Mouse (Mus musculus) heart, embryonic 12.5 days (tissue): Measurements from ENCODE around the gene Frmd6. TPM values are rescaled to one million over a fixed set of nuclear protein-coding genes. Genes with fewer than 3 reads are reported as not detected.

Experiments used
- ATAC-seq: fragments of 200-750 bp; cut with Nextera tagmentation; 2 replicates; pipeline ENCODE4 v1.8.0; 2017; ENCODE audit warnings: moderate TSS enrichment, moderate library complexity; ENCODE audit not compliant: insufficient number of reproducible peaks, low FRiP score
- H3K27ac ChIP-seq: fragments of 300-500 bp; sonication (generic); 2 replicates; pipeline ENCODE4 v1.5.1; 2016; ENCODE audit warnings: mild to moderate bottlenecking, moderate library complexity; ENCODE audit not compliant: poor library complexity, severe bottlenecking
- H3K27me3 ChIP-seq: fragments of 300-500 bp; sonication (generic); replicated peaks from 2 replicates; pipeline ENCODE4 v1.6.1; 2016; ENCODE audit warnings: mild to moderate bottlenecking, moderate library complexity
- H3K36me3 ChIP-seq: fragments of 300-500 bp; sonication (generic); 2 replicates; pipeline ENCODE4 v1.6.1; 2016; ENCODE audit warnings: mild to moderate bottlenecking, moderate library complexity
- H3K4me1 ChIP-seq: fragments of 300-500 bp; sonication (generic); replicated peaks from 2 replicates; pipeline ENCODE4 v1.6.1; 2016; ENCODE audit warnings: mild to moderate bottlenecking
- H3K4me2 ChIP-seq: fragments of 300-500 bp; sonication (generic); 2 replicates; pipeline ENCODE4 v1.6.1; 2016; ENCODE audit warnings: mild to moderate bottlenecking, moderate library complexity
- H3K4me3 ChIP-seq: fragments of 300-500 bp; sonication (generic); 2 replicates; pipeline ENCODE4 v1.5.1; 2016; ENCODE audit warnings: mild to moderate bottlenecking
- H3K9ac ChIP-seq: fragments of 300-500 bp; sonication (generic); 2 replicates; pipeline ENCODE4 v1.6.1; 2016; ENCODE audit warnings: mild to moderate bottlenecking, moderate library complexity
- H3K9me3 ChIP-seq: fragments of 300-500 bp; sonication (generic); replicated peaks from 2 replicates; pipeline ENCODE4 v1.6.1; 2016; ENCODE audit warnings: mild to moderate bottlenecking, moderate library complexity
- WGBS: fragments of 180-500 bp; shearing (Covaris S2); methylation state at CpG from one replicate; pipeline ENCODE4 v1.1.7; 2016; 5-methylcytosine and 5-hydroxymethylcytosine counted together
- polyA plus RNA-seq: library from polyadenylated mRNA; unstranded; fragments of >200 nt; fragmentation: Nextera tagmentation; extraction: Ambion mirVana; gene quantifications from 2 replicates; pipeline ENCODE4 v1.2.1, GENCODE M21; 2016

Frmd6 gene
- polyA plus RNA-seq, 1 experiment from 2014 or later, result 29.6 TPM

DNA sequence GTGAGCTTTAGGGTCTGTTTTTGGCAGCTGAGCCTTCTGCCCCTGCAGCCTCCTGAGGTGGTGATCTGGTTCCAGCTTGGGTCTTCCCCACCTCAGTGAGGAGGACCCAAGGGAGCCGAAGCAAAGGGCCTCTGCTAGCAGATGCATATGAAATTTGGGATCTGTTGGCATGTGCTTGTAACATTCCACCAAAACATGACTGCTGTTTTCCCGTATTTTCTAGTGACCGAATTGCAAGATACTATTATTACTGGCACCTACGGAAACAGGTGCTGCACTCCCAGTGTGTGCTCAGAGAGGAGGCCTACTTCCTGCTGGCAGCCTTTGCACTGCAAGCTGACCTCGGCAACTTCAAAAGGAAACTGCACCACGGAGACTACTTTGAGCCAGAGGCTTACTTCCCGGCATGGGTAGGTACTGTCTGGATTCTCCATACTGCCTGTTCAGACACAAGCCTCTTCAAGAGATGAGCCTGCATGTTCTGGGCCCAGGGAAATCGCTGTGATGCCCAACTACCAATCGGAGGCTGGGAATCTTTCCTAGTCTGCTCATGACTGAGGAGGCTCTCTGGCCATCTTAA is 55.2 kb downstream of the Frmd6 start:
- H3K4me3 ChIP-seq, result no peak overlapping the region
- peaks cover 23% of the 10 kb centered on the region for H3K4me1 ChIP-seq
- no peak overlapping the region for H3K9ac ChIP-seq
- H3K27me3 ChIP-seq, result no peaks in the 10 kb centered on the region
- no peak overlapping the region for H3K27ac ChIP-seq
- 67% methylated on average over 9 of the region's 9 CpGs for WGBS
- H3K9me3 ChIP-seq, result no peaks in the 10 kb centered on the region
- H3K36me3 ChIP-seq, result peaks cover 69% of the 10 kb centered on the region
- no peak for ATAC-seq
- H3K4me2 ChIP-seq, result no peak overlapping the region

DNA sequence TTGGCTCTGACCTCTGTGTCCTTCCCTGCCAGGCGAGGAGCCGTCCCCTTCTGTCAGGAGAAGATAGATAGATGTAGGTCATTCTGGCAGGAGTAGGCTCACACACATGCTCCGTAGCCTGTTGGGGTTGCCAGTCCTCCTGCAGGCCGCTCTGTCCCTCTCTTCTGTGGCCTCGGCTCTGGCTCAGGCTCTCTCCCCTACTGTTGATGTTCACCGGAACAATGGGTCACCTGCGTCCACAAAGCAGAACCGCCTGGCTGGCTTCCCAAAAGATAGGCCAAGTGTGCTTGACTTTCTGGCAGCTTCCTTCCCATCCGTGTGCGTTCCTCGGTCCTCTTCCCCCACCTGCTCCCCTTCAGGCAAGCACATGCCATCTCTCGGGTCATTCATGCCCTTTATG is 56.0 kb downstream of the Frmd6 start:
- Histone ChIP-seq H3K27me3 (no peaks in the 10 kb centered on the region), H3K36me3 (peaks cover 74% of the 10 kb centered on the region), H3K27ac (no peak overlapping the region), H3K4me1 (peaks cover 19% of the 10 kb centered on the region), H3K4me2 (no peak overlapping the region), H3K9ac (no peak overlapping the region), H3K9me3 (no peaks in the 10 kb centered on the region), H3K4me3 (no peak overlapping the region)
- 57% methylated on average over 12 of the region's 12 CpGs for WGBS
- 0 out of 2 replicates have a peak, but pooled peaks have one; percentile 39 for ATAC-seq

DNA sequence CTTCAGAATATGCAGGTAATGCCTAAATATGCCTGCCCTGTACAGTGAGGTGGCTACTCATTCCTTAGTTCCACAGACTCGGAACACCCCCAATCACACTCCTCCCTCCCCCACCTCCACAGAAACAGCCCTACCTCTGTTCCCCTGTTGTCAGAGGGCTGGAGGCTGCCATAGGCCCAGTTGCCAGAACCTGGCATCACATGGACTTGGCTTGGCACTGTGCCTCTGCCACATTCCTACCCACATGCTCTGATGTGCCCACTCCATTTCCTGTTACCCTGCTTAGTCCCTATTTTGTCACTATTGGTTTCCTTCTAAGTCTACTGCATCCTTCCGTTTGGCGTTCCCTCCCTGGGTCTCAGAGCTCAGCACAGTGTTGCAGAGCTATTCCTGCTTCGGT is 56.5 kb downstream of the Frmd6 start:
- Histone ChIP-seq H3K9ac (no peak overlapping the region), H3K27ac (no peak overlapping the region), H3K4me1 (peaks cover 19% of the 10 kb centered on the region), H3K36me3 (peaks cover 74% of the 10 kb centered on the region), H3K4me3 (no peak overlapping the region), H3K4me2 (no peak overlapping the region), H3K9me3 (no peaks in the 10 kb centered on the region), H3K27me3 (no peaks in the 10 kb centered on the region)
- 91% methylated on average over 4 of the region's 4 CpGs for WGBS
- ATAC-seq, result no peak

DNA sequence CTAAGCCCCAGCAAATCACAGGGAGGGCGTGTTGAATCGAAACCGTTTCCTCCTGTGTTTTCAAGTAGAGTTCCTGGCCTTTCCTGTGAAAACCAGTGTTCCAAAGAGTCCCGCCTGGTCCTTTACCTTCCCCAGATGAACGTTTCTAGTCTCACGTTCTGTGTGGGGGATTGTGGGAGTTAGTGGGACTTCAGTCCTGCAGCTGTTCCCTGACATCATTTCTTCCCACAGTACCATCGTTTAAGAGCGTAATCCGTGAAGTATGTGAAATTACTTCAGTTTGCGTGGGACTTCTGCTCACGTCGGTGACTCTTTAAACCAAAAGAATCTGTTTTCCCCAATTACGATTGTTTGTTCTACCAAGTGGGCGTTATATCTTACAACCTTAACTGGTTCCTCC is 57.8 kb downstream of the Frmd6 start:
- no peak overlapping the region for H3K4me2 ChIP-seq
- no peak overlapping the region for H3K9ac ChIP-seq
- H3K4me3 ChIP-seq, result no peak overlapping the region
- peaks cover 18% of the 10 kb centered on the region for H3K4me1 ChIP-seq
- H3K27me3 ChIP-seq, result no peaks in the 10 kb centered on the region
- no peaks in the 10 kb centered on the region for H3K9me3 ChIP-seq
- no peak for ATAC-seq
- peaks cover 71% of the 10 kb centered on the region for H3K36me3 ChIP-seq
- 91% methylated on average over 14 of the region's 14 CpGs for WGBS
- H3K27ac ChIP-seq, result no peak overlapping the region

DNA sequence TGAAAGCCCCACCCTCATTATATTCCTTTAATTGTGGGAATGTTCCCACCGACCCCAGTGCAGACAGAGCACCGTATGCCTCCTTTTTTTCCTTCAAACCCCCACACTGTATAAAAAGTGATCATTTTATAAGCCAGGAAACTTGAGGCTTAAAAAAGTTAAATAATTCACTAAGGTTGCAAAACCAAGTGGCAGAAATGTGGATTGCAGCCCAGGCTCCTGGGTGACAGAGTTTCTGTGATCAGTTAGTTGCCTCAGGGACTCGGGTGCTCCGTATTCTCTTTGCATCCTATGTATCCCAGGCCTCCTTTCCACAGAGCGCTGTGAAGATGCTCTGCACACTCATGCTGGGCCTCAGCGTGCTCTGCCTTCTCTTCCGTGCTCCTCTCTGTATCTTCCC is 58.8 kb downstream of the Frmd6 start:
- no peak overlapping the region for H3K4me2 ChIP-seq
- H3K27ac ChIP-seq, result no peak overlapping the region
- H3K9me3 ChIP-seq, result no peaks in the 10 kb centered on the region
- peaks cover 71% of the 10 kb centered on the region for H3K36me3 ChIP-seq
- H3K4me1 ChIP-seq, result peaks cover 16% of the 10 kb centered on the region
- no peak for ATAC-seq
- H3K27me3 ChIP-seq, result no peaks in the 10 kb centered on the region
- H3K9ac ChIP-seq, result no peak overlapping the region
- WGBS, result 88% methylated on average over 7 of the region's 7 CpGs
- H3K4me3 ChIP-seq, result no peak overlapping the region

DNA sequence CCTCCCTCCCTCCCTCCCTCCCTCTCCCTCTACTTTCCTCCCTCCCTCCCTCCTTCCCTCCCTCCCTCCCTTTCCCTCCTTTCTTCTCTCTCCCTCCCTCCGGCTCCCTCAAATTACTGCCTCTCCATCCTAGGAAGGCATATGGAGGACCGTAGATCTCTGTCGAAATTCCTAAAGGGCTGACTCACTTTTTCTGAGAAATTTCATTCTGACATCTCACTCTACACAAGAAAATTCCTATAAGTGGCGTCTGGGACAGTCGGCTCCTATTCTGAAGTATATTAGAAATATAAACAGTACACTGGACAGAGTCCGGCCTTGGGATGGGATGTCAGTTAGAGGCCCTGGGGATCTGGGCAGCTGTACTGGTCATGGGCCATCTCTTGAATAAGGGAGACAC is 59.7 kb downstream of the Frmd6 start:
- Histone ChIP-seq H3K36me3 (peaks cover 70% of the 10 kb centered on the region), H3K27ac (no peak overlapping the region), H3K9ac (no peak overlapping the region), H3K4me3 (no peak overlapping the region), H3K27me3 (no peaks in the 10 kb centered on the region), H3K4me1 (peaks cover 16% of the 10 kb centered on the region), H3K4me2 (no peak overlapping the region), H3K9me3 (no peaks in the 10 kb centered on the region)
- 63% methylated on average over 5 of the region's 6 CpGs for WGBS
- ATAC-seq, result no peak

DNA sequence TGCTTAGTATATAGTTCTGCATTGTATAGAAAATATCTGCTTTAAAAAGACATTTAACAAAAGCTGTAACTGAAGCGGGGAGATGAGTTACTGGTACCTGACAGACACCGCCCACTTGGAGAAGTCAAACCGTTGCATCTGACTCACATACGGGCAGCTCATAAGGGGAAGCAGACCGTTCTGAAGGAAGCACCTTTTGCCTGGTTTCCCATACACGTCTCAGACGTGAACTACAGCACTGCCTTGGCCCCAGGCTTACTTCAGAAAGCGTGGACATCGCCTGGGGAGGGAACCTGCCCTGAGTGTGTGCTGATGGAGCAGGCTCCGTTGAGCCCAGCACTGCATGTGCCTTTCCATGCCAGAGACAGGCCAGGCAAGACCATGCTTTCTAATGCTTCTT is 60.3 kb downstream of the Frmd6 start:
- no peak overlapping the region for H3K27ac ChIP-seq
- no peak overlapping the region for H3K9ac ChIP-seq
- no peaks in the 10 kb centered on the region for H3K9me3 ChIP-seq
- peaks cover 16% of the 10 kb centered on the region for H3K4me1 ChIP-seq
- H3K36me3 ChIP-seq, result peaks cover 70% of the 10 kb centered on the region
- no peak for ATAC-seq
- no peak overlapping the region for H3K4me3 ChIP-seq
- H3K27me3 ChIP-seq, result no peaks in the 10 kb centered on the region
- 84% methylated on average over 10 of the region's 10 CpGs for WGBS
- H3K4me2 ChIP-seq, result no peak overlapping the region

DNA sequence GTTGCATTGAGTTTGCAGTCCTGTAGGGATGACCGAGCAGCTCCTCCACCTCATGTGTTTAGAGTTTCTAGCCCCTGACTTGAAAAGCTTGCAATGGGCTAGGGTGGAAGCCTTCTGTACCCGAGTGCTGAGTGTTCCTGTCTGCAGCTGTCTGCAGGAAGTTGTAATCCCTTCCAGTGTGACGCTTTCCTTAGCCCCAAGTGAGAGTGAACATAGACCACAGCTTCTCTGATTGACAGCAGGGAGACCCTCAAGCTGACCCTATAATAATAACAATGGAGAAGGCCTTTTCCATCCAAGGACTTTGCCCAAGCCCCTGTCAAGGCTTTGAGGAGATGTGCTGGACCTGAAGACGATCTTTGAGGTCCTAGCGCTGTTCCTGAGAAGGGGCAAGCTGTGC is 65.1 kb downstream of the Frmd6 start:
- H3K27me3 ChIP-seq, result no peaks in the 10 kb centered on the region
- no peak overlapping the region for H3K4me2 ChIP-seq
- H3K27ac ChIP-seq, result no peak overlapping the region
- peaks cover 77% of the 10 kb centered on the region for H3K36me3 ChIP-seq
- no peaks in the 10 kb centered on the region for H3K9me3 ChIP-seq
- ATAC-seq, result no peak
- 72% methylated on average over 5 of the region's 5 CpGs for WGBS
- 0 out of 2 replicates have a peak, but pooled peaks cover 5% of the 10 kb centered on the region for H3K4me1 ChIP-seq
- H3K9ac ChIP-seq, result no peak overlapping the region
- no peak overlapping the region for H3K4me3 ChIP-seq

DNA sequence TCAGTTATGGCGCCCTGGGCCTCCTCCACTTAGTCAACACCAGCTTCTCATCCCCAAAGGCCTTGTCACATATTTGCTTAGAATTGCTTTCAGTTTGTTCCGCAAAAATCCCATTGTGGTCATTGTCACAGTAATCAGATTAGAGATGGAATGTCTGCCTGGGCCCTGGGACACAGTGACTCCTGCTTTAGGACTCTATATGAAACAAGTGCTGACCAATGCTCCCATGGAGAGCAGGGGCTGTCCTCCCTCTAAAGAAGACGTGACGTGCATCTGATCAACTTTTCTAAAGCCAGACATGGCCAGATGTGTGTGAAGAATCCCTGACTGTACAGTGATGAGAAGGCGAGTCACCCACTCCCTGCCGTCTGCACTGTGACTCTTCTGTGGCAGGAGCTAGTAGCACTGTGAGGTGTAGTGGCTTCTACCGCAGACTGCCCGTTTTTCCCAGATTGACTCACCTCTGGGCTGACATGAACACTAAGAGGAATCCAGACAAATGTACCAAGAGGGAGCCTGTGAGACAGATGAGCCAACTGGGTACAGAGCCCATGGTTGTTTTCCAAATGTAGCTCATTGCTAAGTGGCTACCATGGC is 65.7 kb downstream of the Frmd6 start:
- H3K4me3 ChIP-seq, result no peak overlapping the region
- no peak overlapping the region for H3K9ac ChIP-seq
- no peaks in the 10 kb centered on the region for H3K9me3 ChIP-seq
- no peak for ATAC-seq
- H3K36me3 ChIP-seq, result peaks cover 75% of the 10 kb centered on the region
- 83% methylated on average over 8 of the region's 8 CpGs for WGBS
- H3K4me2 ChIP-seq, result no peak overlapping the region
- no peak overlapping the region for H3K27ac ChIP-seq
- no peaks in the 10 kb centered on the region for H3K27me3 ChIP-seq
- H3K4me1 ChIP-seq, result 0 out of 2 replicates have a peak, but pooled peaks cover 5% of the 10 kb centered on the region

DNA sequence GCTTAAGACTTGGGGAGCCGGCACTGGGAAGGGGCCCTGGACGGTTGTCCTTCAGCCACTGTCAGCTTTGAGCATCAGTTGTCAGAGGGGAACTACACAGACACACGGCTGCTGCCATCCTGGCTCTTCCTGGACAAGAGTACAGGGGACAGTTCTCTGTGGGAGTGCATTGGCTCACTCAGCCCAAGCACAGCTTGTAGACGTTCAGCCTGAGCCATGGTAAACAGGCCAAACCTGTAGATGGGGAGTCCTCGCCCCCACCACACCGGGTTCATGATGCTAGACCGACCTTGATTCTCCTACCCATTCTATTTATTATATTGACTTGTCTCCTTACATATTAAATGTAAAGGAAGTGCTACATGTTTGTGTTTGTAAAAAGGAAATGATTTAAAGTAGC is 70.0 kb downstream of the Frmd6 start:
- ATAC-seq, result no peak
- Histone ChIP-seq H3K27me3 (no peaks in the 10 kb centered on the region), H3K36me3 (peaks cover 87% of the 10 kb centered on the region), H3K4me2 (no peak overlapping the region), H3K4me1 (no peaks in the 10 kb centered on the region), H3K4me3 (no peak overlapping the region), H3K9me3 (no peaks in the 10 kb centered on the region), H3K9ac (no peak overlapping the region), H3K27ac (no peak overlapping the region)
- WGBS, result 81% methylated on average over 7 of the region's 7 CpGs

DNA sequence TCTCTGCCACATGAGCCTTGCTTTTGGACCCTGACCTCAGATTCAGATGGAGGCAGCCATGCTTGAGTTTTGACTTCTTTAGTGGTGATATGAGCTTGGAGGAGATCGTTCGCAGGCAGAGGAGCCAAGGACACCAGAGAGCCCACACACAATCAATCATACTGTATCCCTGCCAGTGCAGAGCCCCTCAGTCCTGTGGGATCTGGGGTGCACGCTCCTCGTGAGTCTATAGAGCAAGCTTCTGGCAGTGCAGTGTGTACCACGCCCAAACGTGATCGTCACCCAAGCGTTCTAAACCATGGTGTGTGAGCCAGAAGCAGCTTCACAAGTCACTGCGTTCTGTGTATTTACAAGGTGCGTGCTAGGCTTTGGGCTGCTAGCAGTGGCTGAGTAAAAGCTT is 70.8 kb downstream of the Frmd6 start:
- Histone ChIP-seq H3K36me3 (peaks cover 79% of the 10 kb centered on the region), H3K27me3 (no peaks in the 10 kb centered on the region), H3K4me1 (no peaks in the 10 kb centered on the region), H3K9me3 (no peaks in the 10 kb centered on the region), H3K9ac (no peak overlapping the region), H3K4me3 (no peak overlapping the region), H3K4me2 (no peak overlapping the region), H3K27ac (no peak overlapping the region)
- WGBS, result 92% methylated on average over 10 of the region's 10 CpGs
- no peak for ATAC-seq

DNA sequence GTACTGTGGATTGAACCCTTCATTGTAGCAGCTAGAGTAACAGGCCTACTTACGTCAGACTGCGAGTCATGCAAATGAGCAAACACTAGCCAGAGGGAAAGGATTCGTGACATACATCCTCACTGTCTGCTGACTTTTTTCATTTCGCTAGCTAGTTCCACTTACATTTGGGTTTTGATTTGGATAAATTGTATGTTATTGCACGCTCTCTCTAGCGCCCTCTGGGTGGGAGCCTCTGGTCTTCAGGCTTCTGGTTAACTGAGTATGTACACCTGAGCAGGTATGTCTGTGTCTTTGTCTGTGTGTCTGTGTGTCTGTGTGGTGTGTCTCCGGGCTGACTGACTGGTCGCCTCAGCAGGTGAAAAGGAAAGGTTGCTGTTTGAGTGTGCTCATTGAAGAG is 72.1 kb downstream of the Frmd6 start:
- Histone ChIP-seq H3K4me3 (no peak overlapping the region), H3K4me2 (no peak overlapping the region), H3K27me3 (no peaks in the 10 kb centered on the region), H3K9ac (no peak overlapping the region), H3K9me3 (no peaks in the 10 kb centered on the region), H3K27ac (no peak overlapping the region), H3K4me1 (no peaks in the 10 kb centered on the region), H3K36me3 (peaks cover 77% of the 10 kb centered on the region)
- no peak for ATAC-seq
- 82% methylated on average over 8 of the region's 8 CpGs for WGBS
